Mouse (Mus musculus) left cerebral cortex, postnatal 36 days (tissue): ENCODE results near the gene Pik3r5. TPM values are rescaled to one million over a fixed set of nuclear protein-coding genes. Genes with fewer than 3 reads are reported as not detected.

Experiments
- DNase-seq, 2 experiments: peaks; one replicate each; pipeline ENCODE4 v3.0.0; 2021 to 2022; ENCODE audit warnings: low spot score in 2 of 2, mixed read lengths in 1 of 2
- intact Hi-C: fragments of 180-260 bp; cut with DNase I; formaldehyde crosslinking; loops from one replicate; pipeline ENCODE4 v1.15.1; 2025
- total RNA-seq, 2 experiments: library from RNA; stranded (reverse); gene quantifications; 2 replicates each; pipeline ENCODE4 v1.2.3; 2021

The Pik3r5 gene
- total RNA-seq = 1 to 10 TPM; 3.0 to 3.3 TPM

- peak; percentile 56 to 58 for DNase-seq
- intact Hi-C loops = loop anchor here (5.0 kb wide), 1 partner anchor 40 kb away; no protein-coding TSS in a partner anchor
These were observed at the start of gene Pik3r5 for GRCm38 (mm10) chr11:68431699-68432360. TSS of gene Pik3r5 (plus strand) at chr11:68432121.

DNA sequence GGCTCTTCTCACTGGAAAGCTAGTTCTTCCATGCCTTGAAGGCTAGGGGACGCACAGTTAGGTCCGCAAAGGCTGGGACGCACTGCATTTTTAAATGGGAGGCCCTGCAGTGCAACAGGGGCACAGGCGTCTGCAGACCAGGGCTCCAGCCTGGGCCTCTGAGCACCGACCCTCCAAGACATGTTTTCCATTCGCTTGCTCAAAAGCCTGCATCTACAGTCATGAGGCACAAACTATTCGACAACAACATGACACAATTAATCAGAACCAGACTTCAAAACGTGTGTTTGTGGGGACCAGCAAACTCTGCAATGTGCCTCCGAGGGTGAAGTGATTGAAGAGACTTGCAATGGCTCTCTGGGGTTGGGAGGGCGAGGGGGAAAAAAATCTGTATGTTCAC is 48.4 kb upstream of the Pik3r5 start:
- intact Hi-C loops = no loop called here
- no peak for DNase-seq

DNA sequence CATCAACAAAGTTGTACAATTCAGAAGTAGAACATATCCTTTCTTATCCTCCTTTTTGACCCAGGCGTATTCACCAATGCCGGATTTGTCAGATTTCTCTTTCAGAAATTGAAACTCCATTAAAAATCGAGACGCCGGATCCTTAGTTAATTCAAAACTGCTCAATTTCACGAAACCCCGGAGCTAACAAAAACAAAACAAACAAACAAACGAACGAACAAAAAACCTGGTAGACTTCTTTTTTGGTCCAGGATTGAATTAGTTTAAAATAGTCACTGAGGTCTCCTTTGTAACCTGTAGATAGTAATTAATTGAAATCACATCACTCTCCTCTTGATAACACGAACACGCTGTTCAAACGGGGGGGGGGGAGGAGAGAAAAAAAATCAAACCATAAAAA is 47.8 kb upstream of the Pik3r5 start:
- DNase-seq = no peak
- intact Hi-C loops = no loop called here

DNA sequence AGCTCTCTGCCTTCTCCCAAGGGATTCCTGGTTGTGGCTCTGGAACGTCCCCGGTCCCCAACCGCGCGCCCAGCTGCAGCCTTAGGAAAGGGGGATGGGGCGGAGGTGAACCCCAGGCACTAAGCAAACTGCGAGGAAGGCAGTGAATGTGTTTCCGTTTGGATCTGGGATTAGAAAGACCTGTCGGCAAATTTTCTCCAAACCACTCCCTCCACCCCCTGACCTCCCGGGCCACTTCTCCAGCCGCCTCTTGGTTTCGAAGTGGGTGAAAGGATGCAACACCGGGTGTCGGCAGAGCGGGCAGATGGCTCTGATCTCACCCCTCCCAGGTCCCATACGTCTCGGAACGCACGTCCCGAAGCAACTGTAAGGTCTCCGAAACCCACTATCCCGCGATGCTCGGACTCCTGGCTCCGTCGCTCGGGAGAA is 47.3 kb upstream of the Pik3r5 start:
- intact Hi-C loops = no loop called here
- DNase-seq = no peak

GRCm38 (mm10) chr11:68385021-68385821 is 46.7 kb upstream of the Pik3r5 start:
- intact Hi-C loops = no loop called here
- peak; percentile 14 to 20 for DNase-seq

GRCm38 (mm10) chr11:68385921-68386588 is 45.9 kb upstream of the Pik3r5 start:
- intact Hi-C loops = no loop called here

GRCm38 (mm10) chr11:68386589-68387440 is 45.1 kb upstream of the Pik3r5 start:
- intact Hi-C loops = no loop called here
- DNase-seq = peak; percentile 35 to 41

More at GRCm38 (mm10) chr11:68385921-68386588, 45.9 kb upstream of the Pik3r5 start:
- peak; percentile 9 to 27 for DNase-seq

GRCm38 (mm10) chr11:68387441-68387760 is 44.5 kb upstream of the Pik3r5 start:
- intact Hi-C loops = no loop called here
- DNase-seq = no peak

- DNase-seq = no peak
- intact Hi-C loops = no loop called here
These were observed 43.8 kb upstream of the Pik3r5 start for GRCm38 (mm10) chr11:68387971-68388654.

- intact Hi-C loops = no loop called here
- DNase-seq = no peak
These were observed 43.3 kb upstream of the Pik3r5 start for GRCm38 (mm10) chr11:68388655-68389015.

- intact Hi-C loops = no loop called here
- DNase-seq = no peak
These were observed 42.3 kb upstream of the Pik3r5 start for GRCm38 (mm10) chr11:68389621-68390020.

DNA sequence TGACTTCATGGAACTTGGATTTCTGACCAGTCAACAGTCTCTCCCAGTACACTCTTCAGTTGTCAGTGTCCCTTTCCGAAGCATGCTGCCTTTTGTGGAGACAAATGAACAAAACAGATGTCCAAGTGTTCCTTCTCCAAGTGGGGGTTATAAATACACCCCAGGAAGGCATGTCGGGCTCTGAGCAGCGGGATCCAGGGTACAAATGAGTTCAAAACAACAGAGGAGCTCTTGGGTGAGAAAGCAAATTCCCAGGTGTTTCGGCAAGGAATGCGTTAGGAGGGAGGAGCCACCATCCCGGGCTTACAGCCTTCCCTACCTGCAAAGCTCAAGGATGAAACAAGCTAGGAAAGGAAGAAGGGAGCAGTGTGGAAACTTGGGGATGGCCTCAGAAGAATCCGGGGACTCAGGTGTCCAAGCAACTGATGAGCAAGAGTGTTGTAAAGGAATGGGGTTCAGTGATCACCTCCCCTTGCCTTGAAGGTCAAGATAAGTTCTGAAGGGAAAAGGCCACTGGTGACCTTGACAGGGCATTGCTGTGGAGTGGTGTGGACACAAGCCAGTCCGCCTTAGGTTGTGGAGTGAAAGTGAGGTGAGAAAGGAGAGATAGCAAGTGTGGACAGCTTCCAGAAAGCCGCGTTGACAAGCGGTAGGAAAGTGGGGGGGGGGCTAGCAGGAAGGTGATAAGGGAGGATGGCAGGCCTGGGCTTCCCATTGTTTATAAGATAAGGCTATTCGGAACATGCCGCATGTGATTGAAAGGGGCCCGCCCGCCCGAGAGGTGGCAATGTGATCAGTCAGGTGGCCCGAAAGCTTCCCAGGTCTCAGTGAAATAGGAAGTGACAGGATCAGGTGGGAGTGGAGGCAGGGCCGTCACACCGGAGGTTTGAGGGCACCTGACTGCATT is 41.3 kb upstream of the Pik3r5 start:
- intact Hi-C loops = no loop called here
- DNase-seq = no peak

- intact Hi-C loops = no loop called here
- no peak for DNase-seq
These were observed 37.9 kb upstream of the Pik3r5 start for GRCm38 (mm10) chr11:68393897-68394490.

- intact Hi-C loops = no loop called here
- no peak for DNase-seq
These were observed 37.2 kb upstream of the Pik3r5 start for GRCm38 (mm10) chr11:68394749-68395148.

GRCm38 (mm10) chr11:68395546-68395945 is 36.4 kb upstream of the Pik3r5 start:
- no peak for DNase-seq
- intact Hi-C loops = no loop called here

- DNase-seq = no peak
- intact Hi-C loops = no loop called here
These were observed 32.9 kb upstream of the Pik3r5 start for GRCm38 (mm10) chr11:68398891-68399547.

DNA sequence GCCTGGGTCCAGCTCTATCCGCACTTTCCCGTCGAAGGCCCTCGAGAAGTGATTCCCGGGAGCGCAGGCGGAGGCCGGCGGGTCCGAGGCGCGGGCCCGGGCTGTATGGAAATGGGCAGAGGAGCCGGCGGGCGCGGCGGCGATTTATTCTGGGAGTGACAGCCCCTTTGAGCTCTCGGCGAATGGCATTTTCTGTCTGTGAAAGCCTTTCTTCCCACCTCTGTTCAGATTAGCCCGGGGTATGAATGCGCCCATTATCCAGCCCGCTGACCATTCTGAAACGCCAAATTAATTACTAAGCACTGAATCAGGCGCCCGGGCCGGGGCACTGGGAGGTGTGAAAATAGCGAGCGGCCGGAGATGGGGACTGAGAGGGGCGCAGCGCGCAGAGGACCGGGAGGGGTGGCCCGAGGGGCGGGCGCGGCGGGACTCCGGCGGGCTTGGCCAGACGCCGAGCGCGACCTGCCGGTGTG is 32.3 kb upstream of the Pik3r5 start:
- intact Hi-C loops = loop anchor here (10.0 kb wide), 2 partner anchors 155 to 425 kb away; no protein-coding TSS in a partner anchor
- no peak for DNase-seq
